Mouse (Mus musculus): ENCODE data around the gene Erich6b. TPM values are rescaled to one million over a fixed set of nuclear protein-coding genes. Genes with fewer than 3 reads are reported as not detected.

The Erich6b gene
- polyA plus RNA-seq, 1 experiment from 2014 or later: not detected

- no peak overlapping the region for H3K9ac ChIP-seq (ENCODE audit: low read depth, low read length)
- no peak overlapping the region for H3K4me3 ChIP-seq (ENCODE audit: low read depth, low read length)
- no peak for ATAC-seq (replicated peaks; ENCODE audit: insufficient number of reproducible peaks, low FRiP score, low TSS enrichment)
- peaks cover 19% of the 10 kb centered on the region for H3K36me3 ChIP-seq (ENCODE audit: control insufficient read depth, insufficient read depth, low read length)
- no peak overlapping the region for H3K4me2 ChIP-seq
- no peak overlapping the region for H3K27ac ChIP-seq (ENCODE audit: low read depth, low read length)
- no peaks in the 10 kb centered on the region for H3K9me3 ChIP-seq (replicated peaks; ENCODE audit: control insufficient read depth, low read length)
- WGBS (ENCODE audit: insufficient replicate concordance): 89% methylated on average over 5 of the region's 5 CpGs
- no peaks in the 10 kb centered on the region for H3K27me3 ChIP-seq (ENCODE audit: control insufficient read depth, insufficient read depth, low read length)
- H3K4me1 ChIP-seq (ENCODE audit: control insufficient read depth, insufficient read depth, low read length): no peaks in the 10 kb centered on the region
These were observed 70.6 kb downstream of the Erich6b start for GRCm38 (mm10) chr14:75712687-75713086.

GRCm38 (mm10) chr14:75713661-75714060, 71.6 kb downstream of the Erich6b start:
- H3K36me3 ChIP-seq (ENCODE audit: control insufficient read depth, insufficient read depth, low read length): peaks cover 21% of the 10 kb centered on the region
- no peak overlapping the region for H3K27ac ChIP-seq (ENCODE audit: low read depth, low read length)
- no peaks in the 10 kb centered on the region for H3K9me3 ChIP-seq (replicated peaks; ENCODE audit: control insufficient read depth, low read length)
- no peaks in the 10 kb centered on the region for H3K4me1 ChIP-seq (ENCODE audit: control insufficient read depth, insufficient read depth, low read length)
- no peak for ATAC-seq (replicated peaks; ENCODE audit: insufficient number of reproducible peaks, low FRiP score, low TSS enrichment)
- H3K27me3 ChIP-seq (ENCODE audit: control insufficient read depth, insufficient read depth, low read length): no peaks in the 10 kb centered on the region
- no peak overlapping the region for H3K9ac ChIP-seq (ENCODE audit: low read depth, low read length)
- H3K4me3 ChIP-seq (ENCODE audit: low read depth, low read length): no peak overlapping the region
- no peak overlapping the region for H3K4me2 ChIP-seq
- 89% methylated on average over 4 of the region's 4 CpGs for WGBS (ENCODE audit: insufficient replicate concordance)

DNA sequence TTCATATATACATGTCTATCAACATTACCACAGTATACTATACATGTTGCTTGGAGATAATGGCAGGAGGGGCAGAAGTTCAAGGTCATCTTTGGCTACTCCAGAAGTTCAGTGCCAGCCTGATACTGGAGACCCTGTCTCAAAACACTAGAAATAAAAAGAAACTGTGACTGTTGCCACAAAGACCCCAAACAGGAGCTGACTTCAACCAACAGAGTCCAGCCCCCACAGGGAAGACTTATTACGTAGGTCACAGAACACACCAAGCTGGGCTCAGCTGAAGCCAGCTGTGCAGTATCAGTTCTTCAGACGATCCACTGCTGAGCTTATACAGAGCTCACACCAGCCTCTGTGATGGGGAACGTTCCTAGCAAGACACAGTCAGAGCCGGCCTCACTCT, 74.4 kb downstream of the Erich6b start:
- Histone ChIP-seq H3K4me3 (ENCODE audit: low read depth, low read length) (no peak overlapping the region), H3K4me1 (ENCODE audit: control insufficient read depth, insufficient read depth, low read length) (no peaks in the 10 kb centered on the region), H3K9ac (ENCODE audit: low read depth, low read length) (no peak overlapping the region), H3K27ac (ENCODE audit: low read depth, low read length) (no peak overlapping the region), H3K4me2 (no peak overlapping the region), H3K27me3 (ENCODE audit: control insufficient read depth, insufficient read depth, low read length) (no peaks in the 10 kb centered on the region), H3K36me3 (ENCODE audit: control insufficient read depth, insufficient read depth, low read length) (peaks cover 14% of the 10 kb centered on the region), H3K9me3 (replicated peaks; ENCODE audit: control insufficient read depth, low read length) (no peaks in the 10 kb centered on the region)
- 95% methylated on average over 4 of the region's 4 CpGs for WGBS (ENCODE audit: insufficient replicate concordance)
- ATAC-seq (replicated peaks; ENCODE audit: insufficient number of reproducible peaks, low FRiP score, low TSS enrichment): no peak

Other genes starting within 250 kb of the Erich6b start
- 0.04 and 0.13 TPM in 2 replicates for gene Siah3, start 186.3 kb upstream of the Erich6b start, polyA plus RNA-seq (2014; fragmentation: Nextera tagmentation; extraction: Ambion mirVana)
- gene Spert, start 49.1 kb upstream of the Erich6b start, polyA plus RNA-seq (2014; fragmentation: Nextera tagmentation; extraction: Ambion mirVana): not detected in 2 replicates
- 14.7 and 18.0 TPM in 2 replicates for gene Cog3, start 112.3 kb downstream of the Erich6b start, polyA plus RNA-seq (2014; fragmentation: Nextera tagmentation; extraction: Ambion mirVana)
- 5.8 and 7.2 TPM in 2 replicates for gene Slc25a30, start 144.8 kb downstream of the Erich6b start, polyA plus RNA-seq (2014; fragmentation: Nextera tagmentation; extraction: Ambion mirVana)
- gene Tpt1, start 202.8 kb downstream of the Erich6b start, polyA plus RNA-seq (2014; fragmentation: Nextera tagmentation; extraction: Ambion mirVana): 1,014 and 1,054 TPM in 2 replicates